Mouse (Mus musculus) forebrain, embryonic 11.5 days (tissue): ENCODE data around the gene Tbcb. TPM values are rescaled to one million over a fixed set of nuclear protein-coding genes. Genes with fewer than 3 reads are reported as not detected.
"Not testable (repeated sequence)": the region's sequence is repeated elsewhere in the genome, so short reads cannot be mapped to it uniquely, and the experiment has no call there.

Experiments used
- ATAC-seq: fragments of 200-750 bp; cut with Nextera tagmentation; replicated peaks from 2 replicates; pipeline ENCODE4 v1.8.0; 2017; ENCODE audit warnings: moderate TSS enrichment; ENCODE audit not compliant: low FRiP score
- DNase-seq: peaks from one replicate; pipeline ENCODE4 v3.0.0-alpha.2; 2017; ENCODE audit warnings: low spot score
- H3K27ac ChIP-seq: fragments of 300-500 bp; sonication (generic); 2 replicates; pipeline ENCODE4 v1.5.1; 2014; ENCODE audit warnings: low read depth, low read length
- H3K27me3 ChIP-seq: fragments of 300-500 bp; sonication (generic); 2 replicates; pipeline ENCODE4 v1.6.1; 2014; ENCODE audit warnings: mild to moderate bottlenecking, low read length, mixed read lengths; ENCODE audit not compliant: control insufficient read depth, insufficient read depth
- H3K36me3 ChIP-seq: fragments of 300-500 bp; sonication (generic); 2 replicates; pipeline ENCODE4 v1.6.1; 2014; ENCODE audit warnings: mild to moderate bottlenecking, low read length, moderate library complexity, mixed read lengths; ENCODE audit not compliant: control insufficient read depth, insufficient read depth
- H3K4me1 ChIP-seq: fragments of 300-500 bp; sonication (generic); replicated peaks from 2 replicates; pipeline ENCODE4 v1.6.1; 2014; ENCODE audit warnings: low read length, mixed read lengths; ENCODE audit not compliant: control insufficient read depth, insufficient read depth
- H3K4me2 ChIP-seq: fragments of 300-500 bp; sonication (generic); 2 replicates; pipeline ENCODE4 v1.6.1; 2014; ENCODE audit warnings: low read depth, mild to moderate bottlenecking, low read length, moderate library complexity, mixed read lengths; ENCODE audit not compliant: severe bottlenecking
- H3K4me3 ChIP-seq: fragments of 300-500 bp; sonication (generic); 2 replicates; pipeline ENCODE4 v1.5.1; 2014; ENCODE audit warnings: low read depth, low read length
- H3K9ac ChIP-seq: fragments of 300-500 bp; sonication (generic); 2 replicates; pipeline ENCODE4 v1.6.1; 2014; ENCODE audit warnings: low read length
- H3K9me3 ChIP-seq: fragments of 300-500 bp; sonication (generic); 2 replicates; pipeline ENCODE4 v1.6.1; 2016; ENCODE audit warnings: low read length, mixed read lengths; ENCODE audit not compliant: control insufficient read depth
- WGBS: fragments of 180-500 bp; shearing (Covaris S2); extraction: QIAGEN DNeasy Blood & Tissue Kit; methylation state at CpG from one replicate; pipeline ENCODE4 v1.1.7; 2014; 5-methylcytosine and 5-hydroxymethylcytosine counted together
- polyA plus RNA-seq: library from polyadenylated mRNA; unstranded; fragments of >200 nt; fragmentation: Nextera tagmentation; extraction: Ambion mirVana; gene quantifications from 2 replicates; pipeline ENCODE4 v1.2.1, GENCODE M21; 2014

Gene Tbcb
- polyA plus RNA-seq, 1 experiment from 2014 or later: 235 TPM

DNA sequence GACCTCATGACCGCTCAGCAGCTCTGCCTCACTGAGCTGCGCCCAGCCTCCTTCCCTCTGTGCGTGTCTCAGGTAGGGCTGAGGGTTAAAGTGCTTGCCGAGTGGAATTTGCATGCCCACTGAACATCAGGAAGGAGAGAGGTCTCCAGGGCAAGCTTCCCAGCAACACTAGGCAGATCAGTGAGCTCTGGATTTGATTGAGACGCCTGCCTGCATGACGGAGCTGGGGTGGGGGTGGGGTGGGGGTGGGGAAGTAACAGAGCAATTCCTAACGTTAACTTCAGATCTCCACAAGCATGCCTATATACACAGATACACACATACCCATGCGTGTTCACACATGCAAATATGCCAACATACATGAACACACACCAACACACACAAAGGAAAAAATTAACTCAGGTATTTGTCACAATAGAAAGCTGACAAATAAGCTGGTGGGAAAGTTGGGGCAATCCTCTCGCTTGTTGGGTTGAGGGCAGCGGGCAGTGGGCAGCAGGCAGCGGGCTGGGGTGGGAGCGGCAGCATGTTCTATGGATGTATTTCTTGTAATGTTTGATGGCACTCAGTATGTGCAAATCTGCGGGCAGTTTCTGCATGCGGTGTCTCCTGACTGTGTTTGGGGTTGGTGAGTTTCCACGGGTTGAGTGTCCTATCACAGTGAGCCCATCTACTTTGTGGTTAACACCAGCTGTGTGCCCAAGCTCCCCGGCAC, 12.6 kb downstream of the Tbcb start:
- peak overlapping the region; percentile 37 for H3K4me3 ChIP-seq
- H3K27ac ChIP-seq: no peak overlapping the region
- DNase-seq: peak; percentile 81
- H3K4me2 ChIP-seq: peak overlapping the region; percentile 62
- no peaks in the 10 kb centered on the region for H3K9me3 ChIP-seq
- peaks cover 7% of the 10 kb centered on the region; the same call in 1 of the 2 replicates for H3K4me1 ChIP-seq
- H3K9ac ChIP-seq: peak overlapping the region; percentile 48
- 9% methylated on average over 16 of the region's 16 CpGs for WGBS
- peak; percentile 63 for ATAC-seq
- H3K27me3 ChIP-seq: no peaks in the 10 kb centered on the region
- peaks cover 6% of the 10 kb centered on the region; the same call in 1 of the 2 replicates for H3K36me3 ChIP-seq

DNA sequence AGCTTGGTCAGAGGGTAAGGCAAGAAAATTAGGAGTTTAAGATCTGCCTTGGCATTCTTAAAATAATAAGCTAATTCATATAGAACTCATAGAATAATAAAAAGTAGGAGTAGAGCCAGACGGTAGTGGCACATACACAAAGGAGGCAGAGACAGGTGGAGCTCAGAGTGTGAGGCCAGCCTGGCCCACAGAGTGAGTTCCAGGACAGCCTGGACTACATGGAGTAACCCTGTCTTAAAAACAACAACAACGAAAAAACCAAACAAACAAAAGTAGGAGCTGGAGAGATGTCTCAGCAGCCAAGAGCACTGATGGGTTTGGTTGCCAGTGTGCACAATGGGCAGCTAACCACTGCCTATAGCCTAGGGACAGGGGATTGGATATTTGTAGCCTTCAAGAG, 14.8 kb downstream of the Tbcb start:
- Histone ChIP-seq H3K4me3 (no peak overlapping the region), H3K36me3 (no peaks in the 10 kb centered on the region), H3K27me3 (no peaks in the 10 kb centered on the region), H3K27ac (no peak overlapping the region), H3K9ac (no peak overlapping the region), H3K9me3 (no peaks in the 10 kb centered on the region), H3K4me2 (no peak overlapping the region), H3K4me1 (peaks cover 7% of the 10 kb centered on the region; the same call in 1 of the 2 replicates)
- ATAC-seq: peak; percentile 58; the same call in 1 of the 2 replicates
- no peak for DNase-seq
- 78% methylated on average over 2 of the region's 2 CpGs for WGBS

DNA sequence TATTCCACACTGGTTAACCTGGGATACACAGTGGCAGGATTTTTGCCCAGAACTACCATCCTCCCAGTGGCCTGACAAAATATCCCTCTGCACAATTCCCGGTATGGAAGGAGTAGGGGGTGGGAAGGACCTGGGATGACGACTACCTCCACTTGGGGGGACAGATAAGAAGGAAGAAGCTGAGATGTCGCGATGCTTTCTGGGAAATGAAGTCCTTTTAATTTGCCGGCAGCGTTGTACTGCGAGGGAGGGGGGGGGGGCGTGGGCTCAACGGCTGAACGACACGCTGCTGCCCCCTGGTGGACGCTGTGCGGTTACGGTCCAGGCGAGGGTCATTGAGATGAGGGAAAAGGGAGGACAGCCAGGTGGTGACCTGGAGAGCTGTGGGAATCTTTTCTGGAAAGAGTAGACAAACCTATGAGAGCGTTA, 15.3 kb downstream of the Tbcb start:
- under 1% methylated on average over 15 of the region's 16 CpGs for WGBS
- H3K27ac ChIP-seq: no peak overlapping the region

DNA sequence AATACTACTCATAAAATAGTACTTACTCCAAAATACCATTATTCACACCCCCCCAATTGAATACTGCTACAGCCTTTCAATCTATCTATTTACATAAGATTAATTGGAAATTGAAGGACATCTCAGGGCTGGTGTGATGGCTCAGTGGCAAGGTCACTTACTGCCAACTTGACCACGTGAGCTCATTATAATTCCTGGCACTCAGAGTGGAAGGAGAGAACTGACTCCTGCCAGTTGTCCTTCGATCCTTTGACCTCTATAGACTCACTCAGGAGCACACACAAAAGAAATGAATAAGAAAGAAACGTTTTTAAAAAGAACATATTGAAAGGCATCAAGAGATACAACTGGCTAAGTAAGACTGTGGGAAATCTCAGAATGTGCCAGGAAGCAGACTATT, 16.2 kb downstream of the Tbcb start:
- Histone ChIP-seq H3K36me3 (no peaks in the 10 kb centered on the region), H3K4me3 (no peak overlapping the region), H3K9ac (no peak overlapping the region), H3K27me3 (no peaks in the 10 kb centered on the region), H3K4me1 (peaks cover 7% of the 10 kb centered on the region; the same call in 1 of the 2 replicates), H3K27ac (no peak overlapping the region), H3K9me3 (no peaks in the 10 kb centered on the region), H3K4me2 (no peak overlapping the region)
- ATAC-seq (no peak), DNase-seq (no peak)
- 84% methylated on average over 3 of the region's 3 CpGs for WGBS

More for the DNA sequence above, 15.3 kb downstream of the Tbcb start:
- ATAC-seq (peak; percentile 77), DNase-seq (peak; percentile 95)
- peak overlapping the region; percentile 40; the same call in 1 of the 2 replicates for H3K4me2 ChIP-seq
- H3K4me3 ChIP-seq: no peak overlapping the region
- no peaks in the 10 kb centered on the region for H3K9me3 ChIP-seq
- no peaks in the 10 kb centered on the region for H3K36me3 ChIP-seq
- H3K4me1 ChIP-seq: peaks cover 7% of the 10 kb centered on the region; the same call in 1 of the 2 replicates
- peak overlapping the region; percentile 41; the same call in 1 of the 2 replicates for H3K9ac ChIP-seq
- H3K27me3 ChIP-seq: no peaks in the 10 kb centered on the region

DNA sequence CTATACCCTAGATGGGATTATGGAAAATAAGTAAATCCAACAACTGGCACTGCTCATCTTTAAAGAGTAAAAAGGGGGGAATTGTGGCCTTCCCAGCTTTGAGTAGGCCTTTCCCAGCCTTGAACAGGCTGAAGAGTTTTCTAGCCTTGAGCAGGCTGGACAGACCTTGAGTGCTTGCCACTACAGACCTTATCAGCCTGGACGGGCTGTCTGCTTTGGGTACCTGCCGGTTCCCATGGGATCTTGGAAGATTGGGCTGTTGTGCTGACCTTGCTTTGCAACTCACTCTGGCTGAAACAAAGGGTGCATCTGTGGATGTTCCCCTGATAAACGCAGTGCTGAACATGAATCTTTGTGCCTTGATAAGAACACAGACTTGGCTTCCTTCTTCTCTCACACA, 18.2 kb downstream of the Tbcb start:
- Histone ChIP-seq H3K9me3 (no peaks in the 10 kb centered on the region), H3K27ac (no peak overlapping the region), H3K9ac (no peak overlapping the region), H3K4me3 (no peak overlapping the region), H3K4me1 (no peaks in the 10 kb centered on the region), H3K36me3 (no peaks in the 10 kb centered on the region), H3K4me2 (no peak overlapping the region), H3K27me3 (no peaks in the 10 kb centered on the region)
- DNase-seq: no peak
- 92% methylated on average over 3 of the region's 3 CpGs for WGBS
- no peak for ATAC-seq

DNA sequence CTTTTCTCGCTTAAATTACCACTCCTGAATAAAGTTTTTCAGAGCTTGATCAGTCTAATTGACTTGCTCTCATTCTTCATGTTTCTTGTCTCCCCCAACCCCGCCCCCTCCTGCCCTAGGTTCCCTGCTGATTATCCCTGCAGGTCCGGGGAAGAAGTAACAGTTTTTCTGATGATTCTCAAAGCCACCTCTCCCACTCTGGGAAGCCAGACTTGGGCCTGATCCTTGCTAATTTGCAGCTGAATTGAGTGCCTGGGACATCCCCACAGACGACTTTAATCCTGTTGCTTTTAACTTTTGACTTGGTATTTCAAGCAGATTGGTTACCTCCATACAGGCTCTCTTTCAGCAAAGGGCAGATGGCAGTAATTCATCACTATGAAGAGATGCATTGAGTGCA, 21.0 kb downstream of the Tbcb start:
- Histone ChIP-seq H3K27me3 (no peaks in the 10 kb centered on the region), H3K9ac (no peak overlapping the region), H3K9me3 (no peaks in the 10 kb centered on the region), H3K27ac (no peak overlapping the region), H3K4me3 (no peak overlapping the region), H3K4me2 (no peak overlapping the region), H3K4me1 (no peaks in the 10 kb centered on the region), H3K36me3 (no peaks in the 10 kb centered on the region)
- 19% methylated on average over 4 of the region's 4 CpGs for WGBS
- DNase-seq: no peak
- no peak for ATAC-seq

DNA sequence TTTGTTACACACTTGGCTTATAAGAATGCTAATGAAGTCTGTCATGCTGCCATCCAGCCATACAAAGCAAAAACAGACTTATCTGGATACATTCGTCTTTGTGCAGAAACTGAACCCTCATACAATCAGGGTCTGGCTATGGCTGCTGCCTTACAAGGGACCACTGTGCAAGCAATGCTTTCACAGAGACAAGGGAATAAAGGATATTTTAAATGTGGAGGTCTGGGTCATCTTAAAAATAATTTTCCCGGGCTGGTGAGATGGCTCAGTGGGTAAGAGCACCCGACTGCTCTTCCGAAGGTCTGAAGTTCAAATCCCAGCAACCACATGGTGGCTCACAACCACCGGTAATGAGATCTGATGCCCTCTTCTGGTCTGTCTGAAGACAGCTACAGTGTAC, 25.7 kb downstream of the Tbcb start:
- DNase-seq, H3K4me2 ChIP-seq, H3K27ac ChIP-seq, H3K9me3 ChIP-seq, H3K36me3 ChIP-seq, H3K9ac ChIP-seq, H3K27me3 ChIP-seq, H3K4me1 ChIP-seq, H3K4me3 ChIP-seq, ATAC-seq: not testable (repeated sequence)
- 60% methylated on average over 5 of the region's 5 CpGs for WGBS

DNA sequence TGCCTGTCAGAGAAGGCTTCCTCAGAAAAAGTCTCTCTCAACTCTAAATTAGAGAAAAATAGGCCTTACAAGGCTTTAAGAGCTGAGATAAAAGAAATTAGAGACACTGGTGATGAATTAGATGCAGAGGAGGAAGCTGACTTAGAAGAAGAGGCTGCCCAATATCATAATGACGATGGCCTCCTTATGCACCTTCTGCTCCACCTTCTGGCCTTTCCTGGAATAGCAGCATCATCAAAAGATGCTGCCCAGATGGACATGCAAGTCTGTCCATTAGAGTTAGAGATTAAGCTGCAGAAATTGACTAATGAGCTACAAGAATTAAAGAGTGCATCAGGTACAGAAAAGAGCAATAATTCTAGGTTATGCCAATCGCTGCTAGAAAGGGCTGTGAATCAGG, 26.7 kb downstream of the Tbcb start:
- ATAC-seq (no peak), DNase-seq (no peak)
- H3K9me3 ChIP-seq: no peaks in the 10 kb centered on the region
- H3K36me3 ChIP-seq: no peaks in the 10 kb centered on the region
- no peaks in the 10 kb centered on the region for H3K27me3 ChIP-seq
- no peak overlapping the region for H3K9ac ChIP-seq
- WGBS: 7% methylated on average over 2 of the region's 2 CpGs
- no peaks in the 10 kb centered on the region for H3K4me1 ChIP-seq
- H3K4me2 ChIP-seq: no peak overlapping the region
- H3K27ac ChIP-seq: no peak overlapping the region
- no peak overlapping the region for H3K4me3 ChIP-seq

DNA sequence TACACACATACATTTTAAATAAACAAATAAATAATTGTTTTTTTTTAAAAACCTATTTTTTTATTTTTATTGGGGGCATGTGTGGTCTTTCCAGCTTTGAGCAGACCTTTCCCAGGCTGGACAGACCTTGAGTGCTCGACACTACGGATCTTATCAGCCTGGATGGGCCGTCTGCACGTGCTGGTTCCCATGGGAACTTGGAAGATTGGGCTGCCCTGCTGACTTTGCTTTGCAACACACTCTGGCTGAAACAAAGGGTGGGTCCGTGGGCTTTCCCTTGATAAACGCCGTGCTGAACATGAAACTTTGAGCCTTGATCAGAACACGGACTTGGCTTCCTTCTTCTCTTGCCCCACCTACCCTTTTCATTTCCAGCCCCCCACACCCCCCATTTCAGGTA, 27.7 kb downstream of the Tbcb start:
- Histone ChIP-seq H3K36me3 (no peaks in the 10 kb centered on the region), H3K27me3 (no peaks in the 10 kb centered on the region), H3K4me2 (no peak overlapping the region), H3K27ac (no peak overlapping the region), H3K4me1 (no peaks in the 10 kb centered on the region), H3K9ac (no peak overlapping the region), H3K4me3 (no peak overlapping the region), H3K9me3 (no peaks in the 10 kb centered on the region)
- DNase-seq (no peak), ATAC-seq (no peak)
- WGBS: 42% methylated on average over 8 of the region's 8 CpGs
